Mouse (Mus musculus) heart, postnatal 25 days (tissue): ENCODE data around the gene Rab19. TPM values are rescaled to one million over a fixed set of nuclear protein-coding genes. Genes with fewer than 3 reads are reported as not detected.
"Not testable (repeated sequence)": the region's sequence is repeated elsewhere in the genome, so short reads cannot be mapped to it uniquely, and the experiment has no call there.

Experiments used
- DNase-seq: peaks from one replicate; pipeline ENCODE4 v3.0.0; 2022; ENCODE audit warnings: low spot score
- intact Hi-C: fragments of 180-260 bp; cut with DNase I; formaldehyde crosslinking; loops from one replicate; pipeline ENCODE4 v1.15.1; 2025
- total RNA-seq, 2 experiments: library from RNA; stranded (reverse); gene quantifications; 2 replicates each; pipeline ENCODE4 v1.2.3; 2021

The Rab19 gene
- total RNA-seq, 2 experiments from 2014 or later, result 0.34 TPM; not detected in 1

DNA sequence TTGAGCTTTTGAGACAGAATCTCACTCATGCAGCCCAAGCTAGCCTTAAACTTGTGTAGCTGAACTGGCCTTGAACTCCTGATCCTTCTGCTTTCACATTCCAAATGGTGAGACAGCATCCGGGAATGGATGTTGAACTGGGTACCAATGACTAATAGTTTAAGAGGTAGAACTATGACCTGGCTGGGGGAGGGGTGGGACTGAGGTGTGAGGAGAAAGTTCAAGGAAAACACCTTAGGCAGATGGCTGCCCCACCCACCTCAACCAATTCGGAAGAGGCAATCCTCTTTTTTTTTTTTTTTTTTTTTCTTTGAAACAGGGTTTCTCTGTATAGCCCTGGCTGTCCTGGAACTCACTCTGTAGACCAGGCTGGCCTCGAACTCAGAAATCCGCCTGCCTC is 45.8 kb downstream of the Rab19 start:
- intact Hi-C loops, result no loop called here

DNA sequence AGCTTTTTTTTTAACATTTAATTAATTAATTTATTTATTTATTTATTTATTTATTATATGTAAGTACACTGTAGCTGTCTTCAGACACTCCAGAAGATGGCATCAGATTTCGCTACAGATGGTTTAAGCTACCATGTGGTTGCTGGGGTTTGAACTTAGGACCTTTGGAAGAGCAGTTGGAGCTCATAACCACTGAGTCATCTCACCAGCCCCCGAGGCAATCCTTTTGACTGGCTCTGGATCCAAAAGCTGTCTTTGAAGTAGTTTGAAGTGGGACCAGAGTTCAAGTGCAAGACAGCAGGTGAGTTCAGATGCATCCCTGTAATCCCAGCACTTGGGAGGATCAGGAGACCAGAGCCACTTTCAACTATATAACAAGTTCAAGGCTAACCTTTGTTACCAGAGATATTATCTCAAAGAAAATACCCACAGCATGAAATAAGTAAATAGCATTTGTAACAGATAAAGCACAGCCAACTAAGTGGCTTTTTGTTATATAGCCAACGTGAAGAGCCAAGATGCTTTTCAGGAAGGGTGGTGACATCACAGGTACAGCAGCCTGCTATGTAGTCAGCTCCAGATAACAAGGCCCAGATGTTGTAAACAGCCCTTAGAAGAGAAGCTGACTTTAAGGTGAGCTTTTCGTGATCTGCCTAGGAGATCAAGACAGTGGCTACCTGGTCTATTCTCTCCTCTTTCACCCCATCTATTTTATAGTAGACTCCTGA is 46.5 kb downstream of the Rab19 start:
- DNase-seq, result no peak
- intact Hi-C loops, result no loop called here

More for the DNA sequence above, 45.8 kb downstream of the Rab19 start:
- no peak for DNase-seq

DNA sequence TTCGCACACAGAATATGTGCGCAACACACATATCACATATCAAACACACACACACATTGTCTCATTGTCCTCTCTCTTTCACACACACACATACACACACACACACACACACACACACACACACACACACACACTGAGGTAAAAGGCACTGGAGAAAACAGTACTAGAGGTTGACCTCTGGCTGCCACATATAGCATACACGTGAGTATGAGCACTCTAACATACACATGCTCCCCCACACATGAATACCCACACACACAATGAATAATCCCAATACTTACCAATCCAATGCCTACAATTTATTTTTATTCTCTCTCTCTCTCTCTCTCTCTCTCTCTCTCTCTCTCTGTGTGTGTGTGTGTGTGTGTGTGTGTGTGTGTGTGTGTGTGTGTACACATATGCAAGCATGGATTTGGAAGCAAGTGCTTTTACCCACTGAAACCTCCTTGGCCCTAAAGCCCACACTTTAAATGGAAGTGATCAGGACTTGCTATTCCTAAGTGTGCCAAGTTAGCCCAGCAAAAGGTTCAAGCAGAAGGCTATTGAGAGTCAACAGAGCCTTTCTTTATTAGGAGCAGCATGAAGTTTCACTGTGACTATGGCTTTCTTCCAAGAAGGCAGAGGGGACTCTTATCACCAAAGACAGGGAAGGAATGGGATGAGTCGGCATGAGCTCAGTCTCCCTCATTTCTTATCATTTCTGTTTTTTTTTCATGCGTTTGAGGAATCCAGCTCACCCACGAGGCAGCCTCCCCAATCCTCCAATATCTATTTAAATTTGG is 48.2 kb downstream of the Rab19 start:
- no peak for DNase-seq
- intact Hi-C loops, result no loop called here

DNA sequence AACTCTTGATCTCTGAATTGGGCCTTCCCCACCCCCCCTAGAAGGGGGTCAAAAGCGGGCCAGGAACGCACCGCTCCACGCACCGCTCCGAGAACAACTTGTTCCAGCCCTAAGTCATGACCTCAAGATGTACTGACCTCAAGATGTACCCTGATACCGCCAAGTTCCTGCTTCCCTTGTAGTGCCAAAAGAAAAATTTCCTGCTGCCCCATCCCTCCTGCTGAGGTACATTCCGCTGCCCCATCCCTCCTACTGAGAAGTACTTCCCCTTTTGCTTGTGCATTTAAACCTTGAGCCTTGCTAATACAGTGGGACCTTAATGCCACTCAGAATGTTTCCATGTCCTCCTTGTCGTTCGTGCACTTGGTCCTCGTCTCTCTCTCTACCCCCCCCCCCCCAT is 49.7 kb downstream of the Rab19 start:
- intact Hi-C loops, result no loop called here

DNA sequence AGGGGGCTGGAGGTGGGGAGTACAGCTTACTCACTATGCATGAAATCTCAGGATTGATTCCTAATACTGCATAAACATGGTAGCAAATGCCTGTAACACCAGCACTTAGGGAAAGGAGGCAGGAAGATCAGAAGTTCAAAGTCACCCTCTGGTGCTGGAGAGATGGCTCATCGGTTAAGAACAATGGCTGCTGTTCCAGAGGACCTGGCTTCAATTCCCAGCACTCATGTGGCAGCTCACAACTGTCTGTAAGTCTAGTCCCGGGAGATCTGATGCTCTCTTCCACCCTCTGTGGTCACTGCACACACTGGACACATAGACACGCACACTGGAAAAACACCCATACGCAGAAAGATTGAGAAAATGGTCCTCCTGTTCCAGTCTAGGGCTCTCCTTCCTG is 52.2 kb downstream of the Rab19 start:
- intact Hi-C loops, result no loop called here
- no peak for DNase-seq

More for the DNA sequence above, 49.7 kb downstream of the Rab19 start:
- DNase-seq, result no peak

DNA sequence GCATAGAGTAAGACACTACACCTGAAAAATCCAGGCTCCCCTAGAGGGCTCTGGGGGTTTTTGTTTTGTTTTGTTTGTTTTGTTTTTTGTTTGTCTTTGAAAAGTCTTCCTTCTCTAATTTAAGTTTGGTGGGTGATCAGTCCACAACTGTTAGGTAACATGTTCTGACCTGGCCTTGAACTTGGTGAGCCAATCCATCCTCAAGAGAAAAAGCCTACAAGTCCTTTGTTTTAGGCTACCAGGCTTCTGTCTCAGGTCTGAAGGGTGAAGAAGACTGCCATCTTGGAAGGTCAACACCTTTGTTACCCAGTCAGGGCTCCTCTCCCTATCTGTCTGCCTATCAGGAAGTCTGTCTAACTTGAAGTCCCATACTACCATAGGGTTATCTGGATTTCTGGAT is 52.7 kb downstream of the Rab19 start:
- intact Hi-C loops, result no loop called here
- DNase-seq, result no peak

DNA sequence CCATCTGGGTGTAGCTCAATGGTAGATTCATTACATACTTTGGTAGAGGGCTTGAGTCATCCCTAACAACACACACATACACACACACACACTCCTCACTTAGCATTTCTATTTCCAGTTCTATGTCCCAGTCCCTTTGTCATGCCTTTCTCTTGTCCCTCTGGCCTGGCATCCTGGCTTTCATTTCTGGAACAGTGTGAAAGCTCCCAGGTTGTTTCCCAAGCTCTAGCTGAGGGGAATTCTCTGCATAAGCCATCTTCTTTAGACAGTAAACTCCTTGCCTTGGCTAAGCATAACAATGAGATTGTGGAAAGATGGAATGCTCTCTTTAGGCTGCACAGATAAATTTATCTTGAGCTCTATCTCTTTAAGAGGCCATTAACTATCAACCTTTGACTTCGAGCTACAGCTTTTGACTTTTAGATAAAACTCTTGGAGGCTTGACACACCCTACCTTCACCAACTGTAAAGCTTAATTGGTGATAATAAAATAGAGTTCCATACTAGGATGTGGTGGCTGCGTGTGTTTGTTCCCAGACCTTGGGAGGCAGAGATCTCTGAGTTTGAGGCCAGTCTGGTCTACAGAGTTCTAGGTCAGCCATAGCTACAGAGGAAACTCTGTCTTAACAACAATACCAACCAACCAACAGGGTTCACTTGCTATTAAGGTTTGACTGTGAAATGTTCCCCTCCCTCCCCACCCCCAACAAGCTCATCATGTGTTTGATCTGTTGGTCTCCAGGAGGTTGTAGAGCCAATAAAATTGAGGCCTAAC is 53.3 kb downstream of the Rab19 start:
- no peak for DNase-seq
- intact Hi-C loops, result no loop called here

DNA sequence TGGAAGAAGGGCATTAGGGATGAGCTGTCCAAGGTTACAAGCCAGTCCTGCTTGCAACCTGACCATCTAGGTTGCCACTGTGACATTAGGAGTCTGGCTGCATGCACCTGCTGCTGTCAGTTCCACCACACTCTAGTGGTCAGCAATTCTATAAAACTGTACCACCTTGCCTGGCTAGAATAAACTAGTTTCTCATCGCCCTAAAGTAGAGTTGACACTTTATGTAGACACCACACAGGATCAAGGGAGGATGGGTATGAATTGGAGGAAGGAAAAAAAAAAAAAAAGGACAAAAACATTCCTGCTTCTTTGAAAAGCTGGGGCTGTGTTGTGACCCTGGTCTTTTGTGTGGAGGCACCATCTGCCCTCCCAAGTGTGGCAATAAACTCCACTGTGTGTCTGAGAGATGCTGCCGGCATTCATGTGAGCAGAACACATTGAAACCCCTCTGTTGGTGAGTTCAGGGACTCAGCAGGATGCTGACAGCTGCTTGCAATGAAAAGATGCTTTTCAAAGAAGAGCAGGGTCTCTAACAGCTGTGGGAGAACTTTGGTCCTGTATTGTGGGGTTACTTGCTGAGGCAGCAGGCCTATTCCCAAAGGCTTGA is 54.0 kb downstream of the Rab19 start:
- no peak for DNase-seq
- intact Hi-C loops, result no loop called here

DNA sequence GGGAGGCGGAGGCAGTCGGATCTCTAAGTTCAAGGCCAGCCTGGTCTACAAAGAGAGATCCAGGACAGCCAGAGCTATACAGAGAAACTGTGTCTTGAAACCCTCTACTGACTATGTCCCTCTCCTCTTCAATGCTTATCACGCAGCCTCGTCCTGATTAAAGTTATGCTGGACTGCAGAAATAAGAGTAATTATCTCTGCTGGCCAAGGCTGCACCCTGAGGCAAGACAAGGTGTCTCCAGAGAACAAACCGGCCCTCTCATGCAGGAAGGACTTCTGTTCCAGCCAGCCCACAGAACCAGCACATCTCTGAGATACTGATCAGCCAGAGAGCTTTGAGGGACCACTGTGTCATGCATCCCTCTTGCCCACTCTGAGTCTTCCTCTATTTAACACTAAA is 54.9 kb downstream of the Rab19 start:
- DNase-seq, result no peak
- intact Hi-C loops, result no loop called here

DNA sequence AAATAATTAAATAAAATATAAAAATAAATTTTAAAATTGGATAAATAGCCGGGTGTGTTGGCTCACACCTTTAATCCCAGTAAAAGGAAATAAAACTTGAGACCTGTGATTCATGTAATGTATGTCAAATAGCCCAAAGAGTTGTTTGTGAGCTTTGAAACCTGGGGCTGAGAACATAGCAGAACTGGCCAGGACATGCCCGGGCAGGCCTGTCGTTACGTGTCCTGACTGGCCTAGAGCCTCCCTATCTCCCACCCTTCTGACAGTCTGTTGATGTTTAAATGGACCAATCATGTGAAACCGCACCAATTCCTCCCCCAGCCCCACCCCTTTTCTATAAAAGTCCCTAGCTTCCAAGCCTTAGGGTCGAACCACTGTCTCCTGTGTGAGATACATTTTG is 56.5 kb downstream of the Rab19 start:
- intact Hi-C loops, DNase-seq: not testable (repeated sequence)

Other genes starting within 250 kb of the Rab19 start
- gene Kdm7a, start 174.4 kb upstream of the Rab19 start, total RNA-seq, result 10 to 100 TPM; 17.2 to 19.9 TPM
- 10 to 100 TPM; 16.4 to 20.5 TPM for gene Slc37a3, start 3.5 kb upstream of the Rab19 start, total RNA-seq
- gene Mkrn1, start 39.3 kb downstream of the Rab19 start, total RNA-seq, result 100 to 1,000 TPM in 1 of 2 experiments, 10 to 100 TPM in 1; 67.0 to 107 TPM
- 1 to 10 TPM; 7.6 to 9.9 TPM for gene Dennd2a, start 176.7 kb downstream of the Rab19 start, total RNA-seq
- gene Adck2, start 192.7 kb downstream of the Rab19 start, total RNA-seq, result 10 to 100 TPM; 16.5 to 16.6 TPM
- gene Gm42420, start 204.6 kb downstream of the Rab19 start, total RNA-seq, result not detected
- gene Ndufb2, start 211.4 kb downstream of the Rab19 start, total RNA-seq, result 100 to 1,000 TPM; 685 to 720 TPM